Mouse (Mus musculus): ENCODE results near the gene Zcchc10. TPM values are rescaled to one million over a fixed set of nuclear protein-coding genes. Genes with fewer than 3 reads are reported as not detected.

Zcchc10 gene
- polyA plus RNA-seq, 1 experiment from 2014 or later = 15.1 TPM

GRCm38 (mm10) chr11:53299551-53300329 lies 24.7 kb upstream of the Zcchc10 start:
- peaks cover 29% of the 10 kb centered on the region for H3K4me1 ChIP-seq (ENCODE audit: control insufficient read depth, insufficient read depth, low read length)
- DNase-seq (peak; percentile 63), ATAC-seq (ENCODE audit: low FRiP score, low TSS enrichment) (peak; percentile 80)
- WGBS = under 1% methylated on average over 80 of the region's 80 CpGs
- H3K4me2 ChIP-seq (ENCODE audit: low read length) = peak overlapping the region; percentile 84
- H3K9me3 ChIP-seq (ENCODE audit: control insufficient read depth, low read length) = no peaks in the 10 kb centered on the region
- peak overlapping the region; percentile 94 for H3K27ac ChIP-seq (replicated peaks; ENCODE audit: low read depth, low read length)
- peak overlapping the region; percentile 96 for H3K9ac ChIP-seq (replicated peaks; ENCODE audit: low read length)
- H3K27me3 ChIP-seq (ENCODE audit: control insufficient read depth, insufficient read depth, low read length) = no peaks in the 10 kb centered on the region
- H3K4me3 ChIP-seq (replicated peaks; ENCODE audit: low read depth, low read length) = peak overlapping the region; percentile 95
- H3K36me3 ChIP-seq (ENCODE audit: control insufficient read depth, insufficient read depth, low read length) = 0 out of 2 replicates have a peak, but pooled peaks cover 3% of the 10 kb centered on the region

- peak; percentile 97 for ATAC-seq (ENCODE audit: low FRiP score, low TSS enrichment)
- under 1% methylated on average over 58 of the region's 58 CpGs for WGBS
- no peaks in the 10 kb centered on the region for H3K27me3 ChIP-seq (ENCODE audit: control insufficient read depth, insufficient read depth, low read length)
- peak within 1 kb of the TSS; percentile 96 for H3K9ac ChIP-seq (replicated peaks; ENCODE audit: low read length)
- peak within 1 kb of the TSS; percentile 95 for H3K4me3 ChIP-seq (replicated peaks; ENCODE audit: low read depth, low read length)
- no peaks in the 10 kb centered on the region for H3K9me3 ChIP-seq (ENCODE audit: control insufficient read depth, low read length)
- H3K36me3 ChIP-seq (ENCODE audit: control insufficient read depth, insufficient read depth, low read length) = 0 out of 2 replicates have a peak, but pooled peaks cover 3% of the 10 kb centered on the region
- H3K4me2 ChIP-seq (ENCODE audit: low read length) = peak within 1 kb of the TSS; percentile 84
- peak; percentile 100 for DNase-seq
- peaks cover 29% of the 10 kb centered on the region for H3K4me1 ChIP-seq (ENCODE audit: control insufficient read depth, insufficient read depth, low read length)
- peak within 1 kb of the TSS; percentile 94 for H3K27ac ChIP-seq (replicated peaks; ENCODE audit: low read depth, low read length)
Measured at GRCm38 (mm10) chr11:53300330-53301166, 23.9 kb upstream of the Zcchc10 start, which contains the start of gene Hspa4. TSS of gene Hspa4 (minus strand) at chr11:53300457.

DNA sequence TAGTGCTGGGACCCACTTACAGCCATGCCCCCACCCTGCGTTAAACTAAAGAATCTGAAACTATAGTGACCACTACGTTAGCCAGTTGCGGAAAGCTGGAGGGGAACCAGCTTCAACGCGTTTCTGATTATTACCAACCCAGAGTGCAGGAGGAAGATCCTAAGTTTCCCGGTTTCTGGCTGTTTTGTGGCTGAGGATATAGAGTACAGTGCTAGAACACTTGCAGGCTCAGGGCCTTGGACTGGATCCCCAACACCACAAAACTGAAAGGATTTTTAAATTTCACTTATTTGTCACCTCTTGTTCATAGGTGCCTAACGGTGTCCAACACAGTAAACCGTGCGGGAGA lies 23.3 kb upstream of the Zcchc10 start:
- 0 out of 2 replicates have a peak, but pooled peaks cover 3% of the 10 kb centered on the region for H3K36me3 ChIP-seq (ENCODE audit: control insufficient read depth, insufficient read depth, low read length)
- 57% methylated on average over 9 of the region's 9 CpGs for WGBS
- H3K9me3 ChIP-seq (ENCODE audit: control insufficient read depth, low read length) = no peaks in the 10 kb centered on the region
- no peak for DNase-seq
- ATAC-seq (ENCODE audit: low FRiP score, low TSS enrichment) = no peak
- no peaks in the 10 kb centered on the region for H3K27me3 ChIP-seq (ENCODE audit: control insufficient read depth, insufficient read depth, low read length)
- H3K4me3 ChIP-seq (replicated peaks; ENCODE audit: low read depth, low read length) = peak overlapping the region; percentile 95
- peak overlapping the region; percentile 94 for H3K27ac ChIP-seq (replicated peaks; ENCODE audit: low read depth, low read length)
- H3K9ac ChIP-seq (replicated peaks; ENCODE audit: low read length) = peak overlapping the region; percentile 64
- peak overlapping the region; percentile 83 for H3K4me2 ChIP-seq (ENCODE audit: low read length)
- H3K4me1 ChIP-seq (ENCODE audit: control insufficient read depth, insufficient read depth, low read length) = peaks cover 29% of the 10 kb centered on the region

DNA sequence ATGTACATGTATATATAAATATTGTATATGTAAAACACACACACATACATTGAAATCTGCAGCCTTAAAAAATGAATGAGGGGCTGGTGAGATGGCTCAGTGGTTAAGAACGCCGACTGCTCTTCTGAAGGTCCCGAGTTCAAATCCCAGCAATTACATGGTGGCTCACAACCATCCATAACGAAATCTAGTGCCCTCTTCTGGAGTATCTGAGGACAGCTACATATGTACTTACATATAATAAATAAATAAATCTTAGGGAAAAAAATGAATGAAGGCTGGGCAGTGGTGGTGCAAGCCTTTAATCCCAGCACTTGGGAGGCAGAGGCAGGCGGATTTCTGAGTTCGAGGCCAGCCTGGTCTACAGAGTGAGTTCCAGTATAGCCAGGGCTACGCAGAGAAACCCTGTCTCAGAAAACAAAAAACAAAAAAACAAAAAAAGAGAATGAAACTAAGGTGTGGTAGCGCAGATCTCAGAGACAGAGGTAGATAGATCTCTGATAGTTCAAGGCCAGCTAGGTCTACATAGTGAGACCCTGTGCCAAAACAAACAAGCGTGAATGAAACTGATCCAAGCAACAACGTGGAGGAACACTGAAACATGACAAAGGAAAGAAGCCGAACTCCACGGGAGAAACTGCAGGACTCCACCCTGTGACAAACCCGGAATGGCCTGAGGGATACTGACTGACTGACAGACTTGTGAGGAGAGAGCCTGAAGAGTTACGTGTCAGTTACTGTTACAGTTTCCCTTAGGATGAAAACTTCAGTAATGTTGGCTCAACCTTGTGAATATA lies 20.2 kb upstream of the Zcchc10 start:
- Histone ChIP-seq H3K4me1 (ENCODE audit: control insufficient read depth, insufficient read depth, low read length) (peaks cover 11% of the 10 kb centered on the region), H3K4me3 (replicated peaks; ENCODE audit: low read depth, low read length) (no peak overlapping the region), H3K36me3 (ENCODE audit: control insufficient read depth, insufficient read depth, low read length) (no peaks in the 10 kb centered on the region), H3K9me3 (ENCODE audit: control insufficient read depth, low read length) (no peaks in the 10 kb centered on the region), H3K4me2 (ENCODE audit: low read length) (no peak overlapping the region), H3K9ac (replicated peaks; ENCODE audit: low read length) (no peak overlapping the region), H3K27ac (replicated peaks; ENCODE audit: low read depth, low read length) (no peak overlapping the region), H3K27me3 (ENCODE audit: control insufficient read depth, insufficient read depth, low read length) (no peaks in the 10 kb centered on the region)
- DNase-seq (no peak), ATAC-seq (ENCODE audit: low FRiP score, low TSS enrichment) (no peak)
- WGBS = 86% methylated on average over 14 of the region's 14 CpGs

- H3K36me3 ChIP-seq (ENCODE audit: control insufficient read depth, insufficient read depth, low read length) = no peaks in the 10 kb centered on the region
- 89% methylated on average over 2 of the region's 2 CpGs for WGBS
Measured at GRCm38 (mm10) chr11:53306965-53307364, 17.5 kb upstream of the Zcchc10 start.

GRCm38 (mm10) chr11:53307558-53308065 lies 16.9 kb upstream of the Zcchc10 start:
- ATAC-seq (ENCODE audit: low FRiP score, low TSS enrichment) (no peak), DNase-seq (peak; percentile 14)
- 75% methylated on average over 10 of the region's 10 CpGs for WGBS
- Histone ChIP-seq H3K27me3 (ENCODE audit: control insufficient read depth, insufficient read depth, low read length) (no peaks in the 10 kb centered on the region), H3K27ac (replicated peaks; ENCODE audit: low read depth, low read length) (no peak overlapping the region), H3K4me2 (ENCODE audit: low read length) (no peak overlapping the region), H3K4me3 (replicated peaks; ENCODE audit: low read depth, low read length) (no peak overlapping the region), H3K4me1 (ENCODE audit: control insufficient read depth, insufficient read depth, low read length) (no peaks in the 10 kb centered on the region), H3K9ac (replicated peaks; ENCODE audit: low read length) (no peak overlapping the region), H3K36me3 (ENCODE audit: control insufficient read depth, insufficient read depth, low read length) (no peaks in the 10 kb centered on the region), H3K9me3 (ENCODE audit: control insufficient read depth, low read length) (no peaks in the 10 kb centered on the region)

More at GRCm38 (mm10) chr11:53306965-53307364, 17.5 kb upstream of the Zcchc10 start:
- Histone ChIP-seq H3K9ac (replicated peaks; ENCODE audit: low read length) (no peak overlapping the region), H3K9me3 (ENCODE audit: control insufficient read depth, low read length) (no peaks in the 10 kb centered on the region), H3K4me1 (ENCODE audit: control insufficient read depth, insufficient read depth, low read length) (no peaks in the 10 kb centered on the region), H3K4me2 (ENCODE audit: low read length) (no peak overlapping the region), H3K27ac (replicated peaks; ENCODE audit: low read depth, low read length) (no peak overlapping the region), H3K27me3 (ENCODE audit: control insufficient read depth, insufficient read depth, low read length) (no peaks in the 10 kb centered on the region), H3K4me3 (replicated peaks; ENCODE audit: low read depth, low read length) (no peak overlapping the region)
- no peak for ATAC-seq (ENCODE audit: low FRiP score, low TSS enrichment)
- DNase-seq = no peak

DNA sequence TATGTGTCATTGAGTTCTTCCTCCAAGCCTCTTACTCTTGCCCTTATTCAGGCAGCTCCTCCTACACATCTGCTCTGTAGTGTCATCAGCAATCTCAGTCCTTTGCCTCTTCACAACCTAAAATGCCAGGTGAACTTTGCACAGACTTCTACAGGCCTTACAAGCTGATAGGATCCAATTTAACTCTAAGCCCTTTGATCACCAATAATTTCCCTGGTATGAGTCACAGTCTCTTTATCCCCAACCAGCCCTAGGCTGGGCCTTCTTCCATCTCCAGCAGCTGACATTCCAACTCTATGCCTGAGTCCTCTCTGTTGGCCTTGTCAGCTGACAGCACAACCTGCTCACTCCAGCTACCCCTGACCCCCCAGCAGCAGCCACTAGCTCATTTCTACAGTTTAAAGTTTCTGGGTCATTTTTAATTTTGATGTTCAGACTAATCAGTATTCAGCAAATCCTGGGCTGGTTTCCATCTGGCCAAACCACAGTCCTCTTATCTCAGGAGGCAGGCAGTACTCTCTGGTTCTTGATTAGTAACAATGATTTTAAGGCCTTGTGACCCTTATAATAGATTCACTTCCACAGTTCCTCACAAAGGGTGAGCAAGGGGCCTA lies 16.1 kb upstream of the Zcchc10 start:
- Histone ChIP-seq H3K9me3 (ENCODE audit: control insufficient read depth, low read length) (no peaks in the 10 kb centered on the region), H3K4me2 (ENCODE audit: low read length) (no peak overlapping the region), H3K4me3 (replicated peaks; ENCODE audit: low read depth, low read length) (no peak overlapping the region), H3K36me3 (ENCODE audit: control insufficient read depth, insufficient read depth, low read length) (no peaks in the 10 kb centered on the region), H3K9ac (replicated peaks; ENCODE audit: low read length) (no peak overlapping the region), H3K27ac (replicated peaks; ENCODE audit: low read depth, low read length) (no peak overlapping the region), H3K4me1 (ENCODE audit: control insufficient read depth, insufficient read depth, low read length) (no peaks in the 10 kb centered on the region), H3K27me3 (ENCODE audit: control insufficient read depth, insufficient read depth, low read length) (no peaks in the 10 kb centered on the region)
- ATAC-seq (ENCODE audit: low FRiP score, low TSS enrichment) = no peak
- DNase-seq = no peak

DNA sequence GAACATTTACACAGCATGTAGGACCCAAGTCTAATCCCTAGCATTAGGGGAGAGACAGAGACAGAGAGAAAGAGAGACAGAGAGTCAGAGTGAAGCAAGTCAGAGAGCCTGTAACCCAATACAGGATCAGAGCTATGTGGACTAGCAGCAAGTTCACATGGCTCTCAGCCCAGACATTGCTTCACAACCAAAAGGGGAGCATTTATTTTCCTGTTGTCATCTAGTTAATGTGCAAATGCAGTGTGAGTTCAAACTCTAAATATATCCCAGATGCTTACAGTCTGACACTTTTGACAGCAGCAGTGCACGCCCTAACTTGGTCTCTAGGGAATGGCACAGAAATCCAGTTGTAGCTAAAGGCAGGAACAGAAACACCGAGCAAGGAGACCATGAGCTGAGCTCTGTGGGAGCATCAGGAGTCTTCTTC lies 15.6 kb upstream of the Zcchc10 start:
- Histone ChIP-seq H3K27ac (replicated peaks; ENCODE audit: low read depth, low read length) (no peak overlapping the region), H3K36me3 (ENCODE audit: control insufficient read depth, insufficient read depth, low read length) (no peaks in the 10 kb centered on the region), H3K9me3 (ENCODE audit: control insufficient read depth, low read length) (no peaks in the 10 kb centered on the region), H3K27me3 (ENCODE audit: control insufficient read depth, insufficient read depth, low read length) (no peaks in the 10 kb centered on the region), H3K4me2 (ENCODE audit: low read length) (no peak overlapping the region), H3K4me1 (ENCODE audit: control insufficient read depth, insufficient read depth, low read length) (no peaks in the 10 kb centered on the region), H3K9ac (replicated peaks; ENCODE audit: low read length) (no peak overlapping the region), H3K4me3 (replicated peaks; ENCODE audit: low read depth, low read length) (no peak overlapping the region)
- ATAC-seq (ENCODE audit: low FRiP score, low TSS enrichment) = no peak
- no peak for DNase-seq
- WGBS = 81% methylated on average over 2 of the region's 2 CpGs

All from midbrain, embryonic 14.5 days (tissue).